Comparison of ENCODE assay signal across 27 mouse cellular contexts in the genomic region with DNA sequence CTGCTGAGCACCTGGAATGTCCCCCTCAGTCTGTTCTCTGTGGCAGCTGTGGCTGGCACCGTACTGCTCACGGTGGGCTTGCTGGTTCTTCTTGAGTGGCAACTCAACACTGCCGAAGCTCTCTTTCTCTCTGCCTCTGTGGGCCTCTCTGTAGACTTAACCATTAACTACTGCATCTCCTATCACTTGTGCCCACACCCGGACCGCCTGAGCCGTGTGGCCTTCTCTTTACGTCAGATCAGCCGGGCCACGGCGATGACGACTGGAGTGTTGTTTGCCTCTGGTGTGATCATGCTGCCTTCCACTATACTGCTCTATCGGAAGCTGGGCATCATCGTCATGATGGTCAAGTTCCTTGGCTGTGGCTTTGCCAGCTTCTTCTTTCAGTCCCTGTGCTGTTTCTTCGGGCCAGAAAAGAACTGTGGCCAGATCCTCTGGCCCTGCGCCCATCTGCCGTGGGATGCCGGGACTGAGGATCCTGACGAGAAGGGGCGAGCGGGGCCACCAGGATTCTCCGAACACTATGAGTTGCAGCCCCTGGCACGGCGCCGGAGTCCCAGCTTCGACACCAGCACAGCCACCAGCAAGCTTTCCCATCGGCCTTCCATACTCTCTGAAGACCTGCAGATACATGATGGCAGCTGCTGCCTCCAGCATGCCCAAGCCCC. TPM values are rescaled to one million over a fixed set of nuclear protein-coding genes. Genes with fewer than 3 reads are reported as not detected.
A peak's percentile ranks its signal among the peaks of the same experiment; 100 is the strongest.
DNase-seq lines count a peak whose midpoint lies in the region; ATAC-seq and TF ChIP-seq lines count a peak whose summit lies in the region.
"Had no signal": no experiment of that assay in that cellular context is flagged by ENCODE, and none has a peak within 500 bp of the region (broad histone marks: within the 10 kb centered on the region; RNA-seq: fewer than 3 reads in every experiment).

No protein-coding gene starts in this region.

- ATAC-seq in liver, postnatal 0 days: no peak
- peak; percentile 68 for ATAC-seq in liver, embryonic 15.5 days (ENCODE audit: insufficient read depth)
- ATAC-seq in forebrain, embryonic 14.5 days: no peak
- ATAC-seq: forebrain, embryonic 16.5 days had no signal

- H3K9ac ChIP-seq in liver, postnatal 0 days (replicated peaks): no peak overlapping the region
- no peak overlapping the region for H3K9ac ChIP-seq in liver, embryonic 15.5 days
- no peak overlapping the region for H3K9ac ChIP-seq in forebrain, embryonic 14.5 days (ENCODE audit: low read length)
- H3K9ac ChIP-seq: heart, embryonic 12.5 days; kidney, embryonic 15.5 days; limb, embryonic 15.5 days; midbrain, embryonic 15.5 days; neural tube, embryonic 13.5 days had no signal

- no peak for TF ChIP-seq EP300 in liver, postnatal 0 days (IDR thresholded peaks at IDR 0.05; ENCODE audit: low read depth)

- no peaks in the 10 kb centered on the region for H3K36me3 ChIP-seq in liver, postnatal 0 days (replicated peaks; ENCODE audit: insufficient read depth, low read length)
- no peaks in the 10 kb centered on the region for H3K36me3 ChIP-seq in liver, embryonic 15.5 days (replicated peaks)
- H3K36me3 ChIP-seq in forebrain, embryonic 14.5 days (ENCODE audit: control insufficient read depth, insufficient read depth, low read length): peaks cover 10% of the 10 kb centered on the region; the same call in 1 of the 2 replicates
- H3K36me3 ChIP-seq: heart, embryonic 12.5 days; kidney, embryonic 15.5 days; limb, embryonic 15.5 days had no signal

- no peak overlapping the region for H3K27ac ChIP-seq in liver, postnatal 0 days (ENCODE audit: low read depth)
- peak overlapping the region; percentile 63; the same call in 1 of the 2 replicates for H3K27ac ChIP-seq in liver, embryonic 15.5 days (replicated peaks)
- no peak overlapping the region for H3K27ac ChIP-seq in forebrain, embryonic 14.5 days (ENCODE audit: low read depth, low read length)
- H3K27ac ChIP-seq: kidney, embryonic 15.5 days; limb, embryonic 15.5 days; macrophage; midbrain, embryonic 15.5 days; neural tube, embryonic 13.5 days had no signal

- peaks cover 4% of the 10 kb centered on the region; the same call in 1 of the 2 replicates for H3K27me3 ChIP-seq in liver, postnatal 0 days (ENCODE audit: insufficient read depth, low read length)
- peaks cover 45% of the 10 kb centered on the region for H3K27me3 ChIP-seq in liver, embryonic 15.5 days
- H3K27me3 ChIP-seq in forebrain, embryonic 14.5 days (replicated peaks; ENCODE audit: control insufficient read depth, insufficient read depth, low read length): no peaks in the 10 kb centered on the region

- H3K4me3 ChIP-seq in liver, postnatal 0 days (ENCODE audit: low read depth, low read length): no peak overlapping the region
- H3K4me3 ChIP-seq in liver, embryonic 15.5 days (replicated peaks): no peak overlapping the region
- no peak overlapping the region for H3K4me3 ChIP-seq in forebrain, embryonic 14.5 days (ENCODE audit: low read depth, low read length)
- H3K4me3 ChIP-seq: hindbrain, embryonic 10.5 days; kidney, embryonic 15.5 days; midbrain, embryonic 15.5 days; neural tube, embryonic 13.5 days had no signal

- TF ChIP-seq CTCF in liver, postnatal 0 days (IDR thresholded peaks at IDR 0.05; ENCODE audit: low read depth): no peak

- no peaks in the 10 kb centered on the region for H3K9me3 ChIP-seq in liver, postnatal 0 days (ENCODE audit: low read length)
- H3K9me3 ChIP-seq in liver, embryonic 15.5 days (replicated peaks): no peaks in the 10 kb centered on the region
- no peaks in the 10 kb centered on the region for H3K9me3 ChIP-seq in forebrain, embryonic 14.5 days (replicated peaks; ENCODE audit: control insufficient read depth, low read length)
- H3K9me3 ChIP-seq: heart, embryonic 12.5 days; hindbrain, embryonic 10.5 days; kidney, embryonic 15.5 days; limb, embryonic 15.5 days; midbrain, embryonic 15.5 days; neural tube, embryonic 13.5 days had no signal

- peaks cover 6% of the 10 kb centered on the region for H3K4me1 ChIP-seq in liver, postnatal 0 days (ENCODE audit: insufficient read depth)
- peaks cover 33% of the 10 kb centered on the region for H3K4me1 ChIP-seq in liver, embryonic 15.5 days (replicated peaks)
- H3K4me1 ChIP-seq in forebrain, embryonic 14.5 days (ENCODE audit: control insufficient read depth, insufficient read depth, low read length): peaks cover 4% of the 10 kb centered on the region

- 82% methylated on average over 26 of the region's 26 CpGs for WGBS in liver, postnatal 0 days (ENCODE audit: insufficient replicate concordance)
- 74% methylated on average over 26 of the region's 26 CpGs for WGBS in liver, embryonic 15.5 days (ENCODE audit: insufficient replicate concordance)
- WGBS in forebrain, embryonic 14.5 days: 95% methylated on average over 26 of the region's 26 CpGs

- H3K4me2 ChIP-seq in liver, postnatal 0 days (ENCODE audit: low read depth, low read length): no peak overlapping the region
- H3K4me2 ChIP-seq in liver, embryonic 15.5 days: peak overlapping the region; percentile 54
- no peak overlapping the region for H3K4me2 ChIP-seq in forebrain, embryonic 14.5 days (ENCODE audit: low read length)

- DNase-seq in gastrocnemius, adult 18-20 months (ENCODE audit: low spot score): peak; percentile 18
- no peak for DNase-seq in gastrocnemius, postnatal 25 days
- peak; percentile 69 for DNase-seq in liver
- no peak for DNase-seq in liver, postnatal 0 days
- peak; percentile 66 to 73 for DNase-seq in cerebellum, postnatal 14 days
- no peak for DNase-seq in forebrain, embryonic 14.5 days (ENCODE audit: low spot score)
- DNase-seq in kidney, adult 18-20 months: no peak
- DNase-seq: adrenal gland, adult 2 months; heart, postnatal 10 days; kidney, postnatal 36 days; layer of hippocampus, postnatal 36 days had no signal

RNA-seq across cellular contexts. Expression of gene Disp2, which starts 12.2 kb away (rescaled TPM):
- total RNA-seq in gastrocnemius, adult 18-20 months (2021): under 1 TPM in 1 of 2 experiments, not detected in 1; 0.02 TPM
- total RNA-seq in gastrocnemius, postnatal 25 days (2021): not detected
- 0.06 and 0.14 TPM in 2 replicates for polyA plus RNA-seq in liver, postnatal 0 days (2015; fragmentation: Nextera tagmentation; extraction: Ambion mirVana)
- polyA plus RNA-seq in liver, embryonic 15.5 days (2015; fragmentation: Nextera tagmentation; extraction: Ambion mirVana): 0.26 and 0.32 TPM in 2 replicates
- polyA plus RNA-seq in forebrain, embryonic 14.5 days (2014; fragmentation: Nextera tagmentation; extraction: Ambion mirVana): 18.0 and 24.5 TPM in 2 replicates
- total RNA-seq: granulocyte monocyte progenitor cell, adult 5-6 weeks had no signal
- polyA plus RNA-seq: macrophage had no signal

RNA-seq across cellular contexts. Expression of gene Phgr1, which starts 19.2 kb away (rescaled TPM):
- not detected for total RNA-seq in gastrocnemius, adult 18-20 months (2021)
- total RNA-seq in gastrocnemius, postnatal 25 days (2021): not detected
- not detected in 2 replicates for polyA plus RNA-seq in liver, postnatal 0 days (2015; fragmentation: Nextera tagmentation; extraction: Ambion mirVana)
- polyA plus RNA-seq in liver, embryonic 15.5 days (2015; fragmentation: Nextera tagmentation; extraction: Ambion mirVana): not detected in 2 replicates
- polyA plus RNA-seq in forebrain, embryonic 14.5 days (2014; fragmentation: Nextera tagmentation; extraction: Ambion mirVana): not detected in 2 replicates
- total RNA-seq: adrenal gland, adult 2 months; adrenal gland, postnatal 4 days; ES-E14; granulocyte monocyte progenitor cell, adult 5-6 weeks; heart, postnatal 10 days; layer of hippocampus, adult 8-10 months; layer of hippocampus, postnatal 36 days; left cerebral cortex, postnatal 36 days had no signal
- polyA plus RNA-seq: adrenal gland, adult 2 months; forebrain, embryonic 16.5 days; heart, embryonic 12.5 days; hindbrain, embryonic 10.5 days; hindbrain, embryonic 16.5 days; kidney, embryonic 15.5 days; macrophage; midbrain, embryonic 15.5 days; neural tube, embryonic 13.5 days; urinary bladder, adult 2 months had no signal

RNA-seq across cellular contexts. Expression of gene Knstrn, which starts 22.1 kb away (rescaled TPM):
- under 1 TPM; 0.07 to 0.55 TPM for total RNA-seq in gastrocnemius, adult 18-20 months (2021)
- total RNA-seq in gastrocnemius, postnatal 25 days (2021): 1 to 10 TPM in 1 of 2 experiments, under 1 TPM in 1; 0.92 to 1.3 TPM
- polyA plus RNA-seq in liver, postnatal 0 days (2015; fragmentation: Nextera tagmentation; extraction: Ambion mirVana): 28.8 and 31.4 TPM in 2 replicates
- polyA plus RNA-seq in liver, embryonic 15.5 days (2015; fragmentation: Nextera tagmentation; extraction: Ambion mirVana): 67.2 and 73.9 TPM in 2 replicates
- polyA plus RNA-seq in forebrain, embryonic 14.5 days (2014; fragmentation: Nextera tagmentation; extraction: Ambion mirVana): 66.2 and 84.2 TPM in 2 replicates

RNA-seq across cellular contexts. Expression of gene Ccdc9b, which starts 29.3 kb away (rescaled TPM):
- 10 to 100 TPM; 14.4 to 16.6 TPM for total RNA-seq in gastrocnemius, adult 18-20 months (2021)
- total RNA-seq in gastrocnemius, postnatal 25 days (2021): 10 to 100 TPM; 11.8 to 13.0 TPM
- 0.36 and 0.52 TPM in 2 replicates for polyA plus RNA-seq in liver, postnatal 0 days (2015; fragmentation: Nextera tagmentation; extraction: Ambion mirVana)
- polyA plus RNA-seq in liver, embryonic 15.5 days (2015; fragmentation: Nextera tagmentation; extraction: Ambion mirVana): 0.20 and 0.29 TPM in 2 replicates
- polyA plus RNA-seq in forebrain, embryonic 14.5 days (2014; fragmentation: Nextera tagmentation; extraction: Ambion mirVana): 1.0 and 1.2 TPM in 2 replicates

RNA-seq across cellular contexts. Expression of gene Inafm2, which starts 46.2 kb away (rescaled TPM):
- 1 to 10 TPM; 5.3 TPM for total RNA-seq in gastrocnemius, adult 18-20 months (2021)
- 1 to 10 TPM; 3.6 to 4.9 TPM for total RNA-seq in gastrocnemius, postnatal 25 days (2021)
- 14.0 and 14.7 TPM in 2 replicates for polyA plus RNA-seq in liver, postnatal 0 days (2015; fragmentation: Nextera tagmentation; extraction: Ambion mirVana)
- 12.3 and 12.6 TPM in 2 replicates for polyA plus RNA-seq in liver, embryonic 15.5 days (2015; fragmentation: Nextera tagmentation; extraction: Ambion mirVana)
- 32.1 and 33.7 TPM in 2 replicates for polyA plus RNA-seq in forebrain, embryonic 14.5 days (2014; fragmentation: Nextera tagmentation; extraction: Ambion mirVana)

Comparison
In these comparisons a context has a peak if more than half of its experiments do, and no peak if none do; other contexts are left out.
1. DNase-seq: peak in gastrocnemius, adult 18-20 months (single experiment), liver (single experiment) and cerebellum, postnatal 14 days (2 of 2); none in gastrocnemius, postnatal 25 days (single experiment), liver, postnatal 0 days (single experiment), forebrain, embryonic 14.5 days (single experiment) and kidney, adult 18-20 months (single experiment).
2. RNA of gene Disp2, which starts 12.2 kb away (polyA plus RNA-seq): 18.0 to 24.5 TPM in forebrain, embryonic 14.5 days; 0.26 to 0.32 TPM in liver, embryonic 15.5 days and 0.06 to 0.14 TPM in liver, postnatal 0 days; every median in the first group is over 10 times any median in the second.